Mouse (Mus musculus) heart, adult 2 months (tissue): Measurements from ENCODE around the gene Eif4g1. TPM values are rescaled to one million over a fixed set of nuclear protein-coding genes. Genes with fewer than 3 reads are reported as not detected.

Source experiments
- DNase-seq, 2 experiments: peaks; one replicate each; pipeline ENCODE4 v3.0.0; 2021
- H3K27ac ChIP-seq: fragments of 200-600 bp; 2 replicates; pipeline ENCODE4 v1.8.1; 2022
- H3K27me3 ChIP-seq: fragments of 200-500 bp; 2 replicates; pipeline ENCODE4 v1.6.1; 2012; ENCODE audit warnings: mild to moderate bottlenecking, low read length, inconsistent platforms, mixed read lengths; ENCODE audit not compliant: control insufficient read depth, insufficient read depth
- H3K36me3 ChIP-seq: fragments of 200-500 bp; 2 replicates; pipeline ENCODE4 v1.6.1; 2012; ENCODE audit warnings: low read length, inconsistent platforms; ENCODE audit not compliant: control insufficient read depth, insufficient read depth
- H3K4me1 ChIP-seq: fragments of 200-500 bp; 2 replicates; pipeline ENCODE4 v1.6.1; 2011; ENCODE audit warnings: low read length; ENCODE audit not compliant: control insufficient read depth, insufficient read depth
- H3K4me3 ChIP-seq: fragments of 200-600 bp; 2 replicates; pipeline ENCODE4 v1.8.1; 2022
- H3K79me2 ChIP-seq: fragments of 200-500 bp; replicated peaks from 2 replicates; pipeline ENCODE4 v1.6.1; 2012; ENCODE audit warnings: mild to moderate bottlenecking, inconsistent platforms, low read length, moderate library complexity, mixed read lengths; ENCODE audit not compliant: control insufficient read depth, insufficient read depth
- H3K9ac ChIP-seq: fragments of 200-500 bp; 2 replicates; pipeline ENCODE4 v1.6.1; 2012; ENCODE audit warnings: low read depth, mild to moderate bottlenecking, control low read depth, inconsistent platforms, low read length, mixed read lengths
- CTCF ChIP-seq: fragments of 200-600 bp; IDR thresholded peaks from 2 replicates; pipeline ENCODE4 v1.8.1; 2022; ENCODE audit warnings: antibody characterized with exemption, mild to moderate bottlenecking, moderate library complexity
- EP300 ChIP-seq: fragments of 200-500 bp; IDR thresholded peaks from 2 replicates; pipeline ENCODE4 v1.6.1; 2011; ENCODE audit warnings: low read depth, low read length, control low read depth; ENCODE audit not compliant: insufficient read depth
- POLR2A ChIP-seq: fragments of 200-500 bp; IDR thresholded peaks from 2 replicates; pipeline ENCODE4 v1.6.1; 2011; ENCODE audit warnings: mild to moderate bottlenecking, low read depth, low read length, control low read depth; ENCODE audit not compliant: insufficient read depth
- WGBS: fragments of 180-500 bp; shearing (Covaris S2); methylation state at CpG from one replicate; pipeline ENCODE4 v1.1.7; 2018; 5-methylcytosine and 5-hydroxymethylcytosine counted together
- intact Hi-C: fragments of 180-260 bp; cut with DNase I; formaldehyde crosslinking; loops from one replicate; pipeline ENCODE4 v1.15.1; 2025
- polyA plus RNA-seq: library from polyadenylated mRNA; depleted of rRNA; stranded (reverse); fragments of >200 nt; gene quantifications from 2 replicates; pipeline ENCODE4 v1.2.3, GENCODE M21; 2012; rRNA removed
- total RNA-seq, 2 experiments: library from RNA; stranded (reverse); gene quantifications; 2 replicates each; pipeline ENCODE4 v1.2.3; 2021

Gene Eif4g1
- total and polyA plus RNA-seq, 3 experiments, result 343 to 420 (median 344) TPM

DNA sequence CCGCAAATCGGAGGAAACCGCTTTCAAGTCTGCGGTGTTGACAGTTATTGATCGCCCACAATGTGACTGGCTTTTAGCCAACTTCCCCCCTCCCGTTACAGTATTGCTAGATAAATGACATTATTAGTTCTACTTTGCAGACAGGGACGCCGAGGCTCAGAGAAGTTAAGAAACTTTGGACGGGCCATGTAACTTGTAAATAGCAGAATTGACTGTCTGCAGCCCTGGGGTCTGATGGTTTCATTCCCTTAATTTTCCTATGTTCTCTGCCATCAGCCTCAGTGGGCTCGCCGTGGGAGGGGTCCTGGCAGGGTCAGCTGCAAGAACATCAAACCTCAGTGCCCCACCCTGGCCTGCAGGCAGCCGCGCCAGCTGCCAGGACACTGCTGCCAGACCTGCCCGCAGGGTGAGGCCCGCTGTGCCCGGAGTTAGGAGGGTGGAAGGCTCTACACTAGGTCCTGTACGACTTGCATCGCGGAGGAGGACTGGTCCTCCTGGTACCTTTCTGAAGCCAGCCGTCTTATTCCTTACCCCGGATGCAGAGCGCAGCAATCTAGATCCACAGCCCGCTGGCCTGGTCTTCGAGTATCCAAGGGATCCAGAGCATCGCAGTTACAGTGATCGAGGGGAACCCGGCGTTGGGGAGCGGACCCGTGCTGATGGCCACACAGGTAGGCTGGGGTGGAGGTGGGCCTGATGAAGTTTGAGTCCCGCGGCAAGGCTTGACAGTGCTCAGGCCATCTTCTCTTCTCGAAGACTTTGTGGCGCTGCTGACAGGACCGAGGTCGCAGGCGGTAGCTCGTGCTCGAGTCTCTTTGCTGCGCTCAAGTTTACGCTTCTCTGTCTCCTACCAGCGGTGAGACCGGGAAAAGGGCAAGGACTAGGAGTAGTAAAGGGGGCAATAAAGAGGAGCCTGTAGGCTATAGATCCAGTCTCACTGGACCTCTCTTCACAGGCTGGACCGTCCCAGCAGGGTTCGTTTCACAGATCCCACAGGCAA is 65.9 kb downstream of the Eif4g1 start, which contains the start of gene Thpo:
Gene Thpo (minus strand): TSS at position 781 of the 1,000 bp plus-strand sequence.
- peak within 1 kb of the TSS; percentile 6 for H3K9ac ChIP-seq
- peak in 1 of 2 experiments; percentile 26 for DNase-seq
- H3K4me1 ChIP-seq, result no peaks in the 10 kb centered on the region; the same call in 1 of the 2 replicates
- no peaks in the 10 kb centered on the region for H3K79me2 ChIP-seq
- H3K27me3 ChIP-seq, result peaks cover 2% of the 10 kb centered on the region; the same call in 1 of the 2 replicates
- TF ChIP-seq EP300 (no peak), CTCF (no peak), POLR2A (no peak)
- peak within 1 kb of the TSS; percentile 59 for H3K4me3 ChIP-seq
- intact Hi-C loops, result no loop called here
- H3K27ac ChIP-seq, result peak within 1 kb of the TSS; percentile 36
- no peaks in the 10 kb centered on the region for H3K36me3 ChIP-seq
- WGBS, result 10% methylated on average over 45 of the region's 45 CpGs

GRCm38 (mm10) chr16:20735651-20736050 is 67.5 kb downstream of the Eif4g1 start:
- H3K4me1 ChIP-seq, result no peaks in the 10 kb centered on the region; the same call in 1 of the 2 replicates
- peaks cover 2% of the 10 kb centered on the region; the same call in 1 of the 2 replicates for H3K27me3 ChIP-seq
- no peak overlapping the region for H3K4me3 ChIP-seq
- H3K9ac ChIP-seq, result no peak overlapping the region
- intact Hi-C loops, result no loop called here
- no peaks in the 10 kb centered on the region for H3K36me3 ChIP-seq
- no peaks in the 10 kb centered on the region for H3K79me2 ChIP-seq
- WGBS, result 71% methylated on average over 5 of the region's 5 CpGs
- TF ChIP-seq EP300, result no peak
- no peak for TF ChIP-seq CTCF
- no peak for TF ChIP-seq POLR2A
- no peak overlapping the region for H3K27ac ChIP-seq
- DNase-seq, result peak in 1 of 2 experiments; percentile 10

- H3K79me2 ChIP-seq, result no peaks in the 10 kb centered on the region
- H3K9ac ChIP-seq, result no peak overlapping the region
- no peak overlapping the region for H3K27ac ChIP-seq
- H3K4me3 ChIP-seq, result no peak overlapping the region
- WGBS, result 84% methylated on average over 7 of the region's 7 CpGs
- no peaks in the 10 kb centered on the region; the same call in 1 of the 2 replicates for H3K4me1 ChIP-seq
- intact Hi-C loops, result no loop called here
- H3K27me3 ChIP-seq, result peaks cover 2% of the 10 kb centered on the region; the same call in 1 of the 2 replicates
- H3K36me3 ChIP-seq, result no peaks in the 10 kb centered on the region
- TF ChIP-seq POLR2A (no peak), EP300 (no peak), CTCF (no peak)
- peak in 1 of 2 experiments; percentile 12 for DNase-seq
These were observed 68.1 kb downstream of the Eif4g1 start for GRCm38 (mm10) chr16:20736168-20736567.

DNA sequence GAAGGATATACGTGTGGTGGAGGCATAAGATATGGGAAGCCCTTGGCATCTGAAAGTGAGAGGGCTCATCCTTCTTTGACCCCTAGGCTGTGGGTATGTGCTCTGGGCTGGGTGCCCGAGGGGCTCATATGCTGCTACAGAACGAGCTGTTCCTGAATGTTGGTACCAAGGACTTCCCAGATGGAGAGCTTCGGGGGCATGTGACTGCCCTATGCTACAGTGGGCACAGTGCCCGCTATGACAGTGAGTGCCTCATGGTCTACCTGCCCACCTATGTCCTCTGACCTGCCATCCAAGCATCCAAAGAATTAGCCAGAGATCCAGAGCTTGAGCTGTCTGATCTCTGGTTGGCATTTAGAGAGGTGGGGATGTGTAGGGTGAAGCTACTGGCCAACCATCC is 68.7 kb downstream of the Eif4g1 start:
- Histone ChIP-seq H3K36me3 (no peaks in the 10 kb centered on the region), H3K9ac (no peak overlapping the region), H3K4me3 (no peak overlapping the region), H3K4me1 (no peaks in the 10 kb centered on the region; the same call in 1 of the 2 replicates), H3K27ac (no peak overlapping the region), H3K79me2 (no peaks in the 10 kb centered on the region), H3K27me3 (peaks cover 2% of the 10 kb centered on the region; the same call in 1 of the 2 replicates)
- 79% methylated on average over 5 of the region's 5 CpGs for WGBS
- peak in 1 of 2 experiments; percentile 15 for DNase-seq
- TF ChIP-seq EP300, result no peak
- no peak for TF ChIP-seq CTCF
- TF ChIP-seq POLR2A, result no peak
- intact Hi-C loops, result no loop called here

- intact Hi-C loops, result no loop called here
These were observed 71.7 kb downstream of the Eif4g1 start for GRCm38 (mm10) chr16:20739845-20740244.

More at GRCm38 (mm10) chr16:20739845-20740244, 71.7 kb downstream of the Eif4g1 start:
- DNase-seq, result no peak
- H3K36me3 ChIP-seq, result no peaks in the 10 kb centered on the region
- no peaks in the 10 kb centered on the region for H3K4me1 ChIP-seq
- H3K9ac ChIP-seq, result no peak overlapping the region
- no peaks in the 10 kb centered on the region; the same call in 1 of the 2 replicates for H3K27me3 ChIP-seq
- no peak overlapping the region for H3K4me3 ChIP-seq
- WGBS, result 87% methylated on average over 9 of the region's 9 CpGs
- TF ChIP-seq CTCF (no peak), EP300 (no peak), POLR2A (no peak)
- H3K79me2 ChIP-seq, result no peaks in the 10 kb centered on the region
- H3K27ac ChIP-seq, result no peak overlapping the region

Other genes with a start within 250 kb of the Eif4g1 start
- 10 to 100 TPM; 22.6 to 25.6 TPM for gene Abcc5, start 241.9 kb upstream of the Eif4g1 start, total RNA-seq
- gene Abcc5, start 241.9 kb upstream of the Eif4g1 start, polyA plus RNA-seq, result 61.4 and 95.6 TPM in 2 replicates
- 10 to 100 TPM; 49.9 to 60.1 TPM for gene Eif2b5, start 169.5 kb upstream of the Eif4g1 start, total RNA-seq
- 26.0 and 40.5 TPM in 2 replicates for gene Eif2b5, start 169.5 kb upstream of the Eif4g1 start, polyA plus RNA-seq
- 10 to 100 TPM; 46.0 to 49.7 TPM for gene Dvl3, start 151.3 kb upstream of the Eif4g1 start, total RNA-seq
- 28.7 and 32.9 TPM in 2 replicates for gene Dvl3, start 151.3 kb upstream of the Eif4g1 start, polyA plus RNA-seq
- gene Ap2m1, start 132.8 kb upstream of the Eif4g1 start, total RNA-seq, result 100 to 1,000 TPM; 195 to 211 TPM
- gene Ap2m1, start 132.8 kb upstream of the Eif4g1 start, polyA plus RNA-seq, result 307 and 322 TPM in 2 replicates
- gene Abcf3, start 119.7 kb upstream of the Eif4g1 start, total RNA-seq, result 10 to 100 TPM; 72.9 to 74.4 TPM
- 36.0 and 52.5 TPM in 2 replicates for gene Abcf3, start 119.7 kb upstream of the Eif4g1 start, polyA plus RNA-seq
- under 1 TPM in 1 of 2 experiments, not detected in 1; 0.18 TPM for gene Vwa5b2, start 78.8 kb upstream of the Eif4g1 start, total RNA-seq
- 0.06 TPM in 1 of 2 replicates, not detected in the other for gene Vwa5b2, start 78.8 kb upstream of the Eif4g1 start, polyA plus RNA-seq
- gene Eef1akmt4, start 56.7 kb upstream of the Eif4g1 start, total RNA-seq, result 1 to 10 TPM; 5.7 to 7.7 TPM
- gene Eef1akmt4, start 56.7 kb upstream of the Eif4g1 start, polyA plus RNA-seq, result 9.1 and 12.8 TPM in 2 replicates
- under 1 TPM in 1 of 2 experiments, not detected in 1; 0.43 TPM for gene Gm49333, start 56.7 kb upstream of the Eif4g1 start, total RNA-seq
- gene Gm49333, start 56.7 kb upstream of the Eif4g1 start, polyA plus RNA-seq, result 0.10 and 0.61 TPM in 2 replicates
- 10 to 100 TPM in 1 of 2 experiments, 1 to 10 TPM in 1; 9.9 to 10.4 TPM for gene Alg3, start 56.6 kb upstream of the Eif4g1 start, total RNA-seq
- gene Alg3, start 56.6 kb upstream of the Eif4g1 start, polyA plus RNA-seq, result 19.2 and 19.5 TPM in 2 replicates
- 1 to 10 TPM; 1.2 to 1.4 TPM for gene Camk2n2, start 47.0 kb upstream of the Eif4g1 start, total RNA-seq
- gene Camk2n2, start 47.0 kb upstream of the Eif4g1 start, polyA plus RNA-seq, result 1.2 and 1.4 TPM in 2 replicates
- gene Ece2, start 38.5 kb upstream of the Eif4g1 start, total RNA-seq, result under 1 TPM; 0.42 to 0.66 TPM
- 0.68 and 0.97 TPM in 2 replicates for gene Ece2, start 38.5 kb upstream of the Eif4g1 start, polyA plus RNA-seq
- 100 to 1,000 TPM; 180 to 212 TPM for gene Psmd2, start 16.7 kb upstream of the Eif4g1 start, total RNA-seq
- gene Psmd2, start 16.7 kb upstream of the Eif4g1 start, polyA plus RNA-seq, result 96.9 and 178 TPM in 2 replicates
- 10 to 100 TPM; 22.2 to 24.6 TPM for gene Fam131a, start 24.9 kb downstream of the Eif4g1 start, total RNA-seq
- 31.3 and 40.5 TPM in 2 replicates for gene Fam131a, start 24.9 kb downstream of the Eif4g1 start, polyA plus RNA-seq
- 1 to 10 TPM; 9.0 TPM for gene Polr2h, start 49.4 kb downstream of the Eif4g1 start, total RNA-seq
- gene Polr2h, start 49.4 kb downstream of the Eif4g1 start, polyA plus RNA-seq, result 11.8 and 12.6 TPM in 2 replicates
- 1 to 10 TPM; 1.3 to 1.8 TPM for gene Clcn2, start 49.4 kb downstream of the Eif4g1 start, total RNA-seq
- gene Clcn2, start 49.4 kb downstream of the Eif4g1 start, polyA plus RNA-seq, result 5.9 and 8.0 TPM in 2 replicates
- 1 to 10 TPM; 2.0 to 2.2 TPM for gene Chrd, start 64.8 kb downstream of the Eif4g1 start, total RNA-seq
- 3.6 and 4.8 TPM in 2 replicates for gene Chrd, start 64.8 kb downstream of the Eif4g1 start, polyA plus RNA-seq
- under 1 TPM in 1 of 2 experiments, not detected in 1; 0.18 TPM for gene Thpo, start 66.2 kb downstream of the Eif4g1 start, total RNA-seq
- gene Thpo, start 66.2 kb downstream of the Eif4g1 start, polyA plus RNA-seq, result 0.41 and 0.84 TPM in 2 replicates